Mouse (Mus musculus) adrenal gland, adult (tissue): ENCODE data around the gene Rhox4g.
"Not testable (repeated sequence)": the region's sequence is repeated elsewhere in the genome, so short reads cannot be mapped to it uniquely, and the experiment has no call there.

ENCODE experiments used
- DNase-seq, 2 experiments: peaks; one replicate each; pipeline ENCODE4 v3.0.0; 2022 to 2023; ENCODE audit warnings: low spot score in 1 of 2; ENCODE audit not compliant: inconsistent age in 2 of 2

Gene Rhox4g

GRCm38 (mm10) chrX:37651227-37651626, at the start of gene Rhox4g:
Gene Rhox4g (minus strand): TSS chrX:37651327.
- DNase-seq = not testable (repeated sequence)

- no peak for DNase-seq
Observed at GRCm38 (mm10) chrX:37692261-37692660, 41.1 kb upstream of the Rhox4g start.

- no peak for DNase-seq
Observed at GRCm38 (mm10) chrX:37683031-37683715, 32.0 kb upstream of the Rhox4g start.

- DNase-seq = not testable (repeated sequence)
Observed at GRCm38 (mm10) chrX:37673177-37673576, 22.1 kb upstream of the Rhox4g start, which contains the start of gene Rhox2h. Gene Rhox2h (minus strand): TSS chrX:37673277.

GRCm38 (mm10) chrX:37668664-37669063, 17.5 kb upstream of the Rhox4g start, which contains the start of gene Rhox3h:
Gene Rhox3h (minus strand): TSS chrX:37668764.
- DNase-seq = not testable (repeated sequence)

- not testable (repeated sequence) for DNase-seq
Observed at GRCm38 (mm10) chrX:37643370-37643769, 7.8 kb downstream of the Rhox4g start, which contains the start of gene Rhox2g. Gene Rhox2g (minus strand): TSS chrX:37643470.

- not testable (repeated sequence) for DNase-seq
Observed at GRCm38 (mm10) chrX:37628512-37628911, 22.6 kb downstream of the Rhox4g start, which contains the start of gene Rhox3g. Gene Rhox3g (minus strand): TSS chrX:37628612.

- DNase-seq = not testable (repeated sequence)
Observed at GRCm38 (mm10) chrX:37607604-37608003, 43.5 kb downstream of the Rhox4g start, which contains the start of gene Rhox4f. Gene Rhox4f (minus strand): TSS chrX:37607704.
